Mouse (Mus musculus): ENCODE results near the gene Cd177.
"Not testable (repeated sequence)": the region's sequence is repeated elsewhere in the genome, so short reads cannot be mapped to it uniquely, and the experiment has no call there.

The Cd177 gene

DNA sequence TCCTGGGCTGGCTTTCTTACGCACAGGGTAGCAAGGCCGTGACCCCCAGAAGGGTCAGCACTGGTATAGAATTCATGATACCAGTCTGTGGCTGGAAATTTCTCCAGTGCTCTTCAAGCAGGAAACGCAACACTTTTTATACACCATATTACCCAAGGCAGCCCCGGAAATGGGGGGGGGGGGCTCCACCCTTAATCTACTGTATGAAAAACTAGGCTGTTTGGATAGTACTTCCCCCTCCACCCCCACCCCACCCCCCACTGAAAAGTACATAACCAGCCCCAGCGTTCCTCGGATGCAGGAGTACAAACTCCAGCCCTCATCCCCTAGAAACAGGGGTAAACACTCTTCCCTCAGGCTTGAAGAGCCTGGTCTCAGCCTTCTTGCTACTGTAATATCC, at the start of gene Cd177:
Gene Cd177, minus strand, starts transcription at position 101 of the 400 bp plus-strand sequence.
- no peak for DNase-seq (ENCODE audit: extremely low read depth, low read depth, low spot score)

DNA sequence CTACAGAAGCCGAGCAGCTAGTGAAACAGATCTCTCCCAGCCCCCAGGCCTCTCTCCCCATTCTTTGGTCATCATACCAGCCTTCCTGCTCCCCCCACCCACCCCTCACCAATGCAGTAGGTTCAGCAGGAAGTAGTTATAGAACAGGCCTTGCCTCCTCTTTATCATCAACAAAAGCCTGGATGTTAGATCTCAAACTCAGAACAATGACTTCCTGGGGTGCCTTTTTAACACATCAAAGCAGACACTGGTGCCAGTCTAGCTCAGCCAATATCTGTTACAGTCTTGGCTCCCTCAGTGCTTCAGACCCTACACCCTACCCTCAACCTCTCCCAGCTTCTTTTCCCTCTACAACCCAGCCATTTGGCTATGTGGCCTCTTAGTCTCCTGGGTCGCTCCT, 48.9 kb upstream of the Cd177 start:
- no peak for DNase-seq (ENCODE audit: extremely low read depth, low read depth, low spot score)

DNA sequence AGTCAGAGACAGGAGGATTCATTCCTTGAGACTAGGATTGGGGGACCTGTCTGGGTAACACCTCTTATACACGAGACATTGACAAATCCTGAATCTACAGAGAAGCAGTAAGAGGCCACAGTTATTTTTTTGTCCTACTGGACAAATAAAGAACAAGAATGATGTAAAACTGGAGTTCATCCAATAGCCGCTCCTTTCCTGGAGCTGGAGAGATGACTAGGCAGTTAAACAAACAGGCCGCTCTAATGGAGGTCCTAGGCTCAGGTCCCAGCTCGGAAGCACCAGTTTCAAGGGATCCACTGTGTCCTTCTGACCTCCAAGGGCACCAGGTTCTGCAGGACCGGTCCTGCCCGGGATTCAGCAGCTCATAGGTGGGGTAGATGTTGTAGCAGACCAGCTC, 44.7 kb upstream of the Cd177 start:
- DNase-seq (ENCODE audit: extremely low read depth, low read depth, low spot score), result no peak

DNA sequence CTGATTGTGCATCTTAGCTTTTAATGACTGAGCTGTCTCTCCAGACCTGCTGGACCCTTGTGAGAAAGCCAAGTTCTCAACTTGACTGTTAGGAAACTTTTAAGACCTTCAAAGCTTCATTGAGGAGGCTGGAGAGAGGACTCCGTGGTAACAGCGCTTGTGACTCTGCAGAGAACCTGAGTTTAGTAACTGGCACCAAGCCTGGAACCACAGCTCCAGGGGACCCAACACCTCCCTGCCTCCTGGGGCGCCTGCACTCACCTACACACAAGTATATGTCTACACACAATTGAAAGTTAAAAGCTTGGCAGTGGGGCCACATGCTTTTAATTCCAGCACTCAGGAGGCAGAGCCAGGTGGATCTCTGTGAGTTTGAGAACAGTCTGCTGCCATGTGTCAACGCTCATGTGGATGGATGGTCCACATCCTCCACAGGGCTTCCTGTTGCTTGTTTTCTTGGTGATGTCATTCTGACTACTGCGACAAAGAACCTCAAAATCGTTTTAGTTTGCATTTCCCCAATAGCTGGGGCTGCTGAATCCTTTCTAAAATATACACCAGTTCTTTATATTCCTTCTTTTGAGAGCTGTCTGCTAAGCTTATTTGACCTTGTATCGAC, 42.1 kb upstream of the Cd177 start:
- DNase-seq (ENCODE audit: extremely low read depth, low read depth, low spot score), result no peak

DNA sequence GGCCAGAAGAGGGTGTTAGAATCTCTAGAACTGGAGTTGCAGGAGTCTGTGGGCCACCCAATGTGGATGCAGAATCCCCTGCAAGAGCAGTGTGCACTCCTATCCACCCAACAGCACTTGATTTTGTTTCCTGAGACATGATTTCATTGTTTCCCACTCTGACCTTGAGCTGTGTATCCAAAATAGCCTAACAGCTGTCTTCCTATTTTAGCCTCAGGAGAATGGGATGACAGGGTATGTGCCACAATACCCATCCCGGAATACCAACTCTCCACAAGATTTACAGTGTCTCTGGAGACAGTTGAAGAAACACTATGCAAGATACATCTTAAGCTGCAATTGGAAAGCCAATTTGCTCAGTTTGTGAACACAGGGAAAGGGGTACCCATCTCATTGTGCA, 37.8 kb upstream of the Cd177 start:
- DNase-seq (ENCODE audit: extremely low read depth, low read depth, low spot score), result no peak

DNA sequence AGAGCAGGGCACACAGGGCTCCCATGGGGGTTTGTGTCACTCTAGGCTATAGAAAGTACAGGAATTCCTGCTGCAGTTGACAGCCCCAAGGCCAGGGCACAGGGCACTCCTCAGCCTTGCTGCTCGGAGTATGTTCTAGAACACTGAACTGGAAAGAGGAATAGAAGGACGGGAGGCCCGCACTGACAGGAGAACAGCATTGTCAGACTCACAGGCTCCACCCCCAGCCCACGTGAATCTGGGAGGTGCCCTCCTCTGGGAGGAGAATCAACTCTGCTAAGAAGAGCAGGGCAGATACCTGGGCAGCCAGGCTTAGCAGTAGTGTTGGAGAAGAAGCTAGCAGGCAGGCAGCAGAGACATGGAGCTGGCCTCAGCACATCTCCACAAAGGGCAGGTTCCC, 16.8 kb upstream of the Cd177 start, which contains the start of gene Ceacam10:
Gene Ceacam10, plus strand, starts transcription at position 289 of the 400 bp plus-strand sequence.
- DNase-seq (ENCODE audit: extremely low read depth, low read depth, low spot score), result not testable (repeated sequence)

DNA sequence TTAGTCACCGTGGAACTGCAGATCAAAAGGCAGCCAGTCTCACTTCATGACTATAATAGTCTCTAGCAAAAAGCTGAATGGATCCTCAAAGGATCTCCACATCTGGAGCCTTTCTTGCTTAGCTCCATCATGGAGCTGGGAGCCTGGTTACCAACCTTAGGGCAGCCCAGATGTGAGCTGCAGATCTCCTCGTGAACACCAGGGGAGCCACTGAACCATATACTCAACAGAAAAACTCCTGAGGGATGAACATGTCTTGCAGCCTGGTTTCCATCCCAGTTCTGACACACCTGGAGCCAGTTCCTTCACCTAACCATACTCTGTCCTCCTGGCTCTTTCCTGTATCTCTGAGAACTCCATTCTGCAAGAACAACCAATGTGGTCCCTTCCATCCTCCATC, 16.0 kb upstream of the Cd177 start:
- no peak for DNase-seq (ENCODE audit: extremely low read depth, low read depth, low spot score)

DNA sequence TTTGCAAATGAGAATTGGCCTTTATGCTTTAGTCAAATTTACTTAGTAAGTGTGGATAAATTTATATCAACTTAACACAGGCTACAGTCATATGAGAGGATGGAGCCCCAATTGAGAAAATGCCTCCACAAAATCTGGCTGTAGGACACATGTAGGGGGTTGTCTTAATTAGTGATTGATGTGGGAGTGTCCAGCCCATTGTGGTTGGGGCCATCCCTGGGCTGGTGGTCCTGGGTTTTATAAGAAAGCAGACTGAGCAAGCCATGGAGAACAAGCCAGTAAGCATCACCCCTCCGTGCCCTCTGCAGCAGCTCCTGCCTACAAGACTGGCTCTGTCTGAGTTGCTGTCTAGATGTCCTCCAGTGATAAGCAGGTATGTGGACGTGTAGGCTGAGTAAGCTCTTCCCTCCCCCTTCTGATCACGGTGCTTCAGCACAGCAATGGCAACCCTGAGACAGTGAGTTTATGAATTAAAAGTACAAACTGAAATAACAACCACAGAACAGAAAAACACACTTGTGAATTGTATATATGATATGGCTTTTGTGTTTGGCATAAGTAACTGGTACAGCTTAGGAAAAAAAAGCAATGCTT, 13.9 kb upstream of the Cd177 start:
- no peak for DNase-seq (ENCODE audit: extremely low read depth, low read depth, low spot score)

DNA sequence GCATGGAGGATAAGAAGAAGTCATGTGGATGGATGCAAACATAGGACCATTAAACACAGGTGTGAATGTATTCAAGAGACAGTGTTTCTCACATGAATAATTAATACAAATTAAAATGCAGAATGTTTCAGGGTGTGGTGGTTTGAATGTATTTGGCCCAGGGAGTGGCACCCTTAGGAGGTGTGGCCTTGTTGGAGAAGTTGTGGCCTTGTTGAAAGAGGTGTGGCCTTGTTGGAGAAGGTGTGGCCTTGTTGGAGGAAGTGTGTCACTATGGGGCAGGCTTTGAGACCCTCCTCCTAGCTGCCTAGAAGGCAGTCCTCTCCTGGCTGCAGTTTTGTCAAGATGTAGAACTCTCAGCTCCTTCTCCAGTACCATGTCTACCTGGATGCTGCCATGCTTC, 11.2 kb upstream of the Cd177 start:
- DNase-seq (ENCODE audit: extremely low read depth, low read depth, low spot score), result no peak

DNA sequence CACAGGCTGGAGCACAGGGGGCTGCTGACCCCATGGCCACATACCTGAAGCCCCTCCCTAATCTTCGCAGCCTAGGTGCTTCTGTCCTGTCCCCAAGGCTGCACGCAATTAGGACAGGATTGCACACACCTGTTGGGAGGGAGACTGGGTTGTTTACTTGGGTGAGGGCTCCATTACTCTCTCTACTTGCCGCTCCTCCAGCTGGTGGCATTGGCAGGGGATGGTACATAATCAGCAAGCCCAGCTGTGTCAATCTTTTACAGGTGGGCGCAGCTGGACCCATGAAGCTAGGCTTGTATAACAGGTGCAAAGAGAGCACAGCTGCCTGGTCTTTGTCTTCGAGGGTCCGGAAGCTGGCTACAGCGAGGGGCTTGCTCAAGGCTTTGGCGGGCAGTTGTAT, 2.5 kb upstream of the Cd177 start:
- DNase-seq (ENCODE audit: extremely low read depth, low read depth, low spot score), result no peak

DNA sequence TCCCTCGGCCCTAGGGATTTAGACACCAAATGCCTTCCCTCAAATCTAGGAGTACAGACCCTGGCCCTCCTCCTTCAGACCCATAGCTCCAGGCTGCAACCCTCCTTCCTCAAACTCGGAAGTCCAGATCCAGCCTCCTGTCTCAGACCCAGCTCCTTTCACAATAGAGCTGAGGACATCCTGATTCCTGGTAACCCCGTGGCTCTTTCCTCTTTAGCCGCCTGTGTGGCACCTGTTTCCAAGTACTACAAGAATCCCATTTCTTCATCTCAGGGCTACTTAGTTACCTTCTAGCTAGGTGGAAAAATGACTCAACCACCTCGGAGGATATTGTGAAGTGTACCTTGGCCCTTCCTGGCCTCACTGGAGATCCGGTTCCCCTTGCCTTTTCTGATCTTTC, 1.1 kb upstream of the Cd177 start:
- no peak for DNase-seq (ENCODE audit: extremely low read depth, low read depth, low spot score)

DNA sequence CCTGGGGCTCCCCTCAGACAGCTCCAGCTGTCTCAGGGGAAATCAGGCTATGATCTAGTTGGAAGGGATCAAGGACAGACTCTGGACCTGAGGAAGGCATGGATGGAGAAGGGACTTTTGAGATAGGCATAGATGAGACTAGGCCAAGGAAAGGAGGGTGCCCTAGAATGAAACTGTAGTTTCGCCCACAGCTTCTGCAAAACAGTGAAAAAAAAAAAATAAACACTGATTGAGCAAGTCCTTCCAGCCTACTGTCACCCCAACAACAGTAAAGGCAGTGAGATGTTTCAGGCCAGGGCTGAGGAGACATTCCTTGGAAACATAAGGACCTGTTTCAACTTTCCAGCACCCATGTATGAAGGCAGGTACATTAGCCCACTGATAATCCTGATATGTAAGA, 1.6 kb downstream of the Cd177 start:
- no peak for DNase-seq (ENCODE audit: extremely low read depth, low read depth, low spot score)

DNA sequence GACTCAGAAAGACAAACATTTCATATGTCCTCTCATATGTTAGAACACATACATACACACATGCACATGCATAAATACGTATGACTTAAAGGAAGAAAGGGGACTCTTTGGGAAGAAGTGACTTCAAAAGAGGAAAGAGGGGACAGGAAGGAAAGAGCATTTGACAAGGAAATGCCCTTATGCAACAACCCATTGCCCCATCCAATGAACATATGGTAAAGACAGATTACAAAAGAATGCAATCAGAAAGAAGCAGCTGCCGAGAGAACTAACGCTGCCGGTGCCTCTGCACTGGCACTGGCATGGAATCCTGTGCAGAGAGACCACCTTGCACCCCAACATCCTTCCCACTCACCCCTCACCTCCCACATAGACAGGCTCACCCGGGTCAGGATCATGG, 6.6 kb downstream of the Cd177 start:
- DNase-seq (ENCODE audit: extremely low read depth, low read depth, low spot score), result no peak

DNA sequence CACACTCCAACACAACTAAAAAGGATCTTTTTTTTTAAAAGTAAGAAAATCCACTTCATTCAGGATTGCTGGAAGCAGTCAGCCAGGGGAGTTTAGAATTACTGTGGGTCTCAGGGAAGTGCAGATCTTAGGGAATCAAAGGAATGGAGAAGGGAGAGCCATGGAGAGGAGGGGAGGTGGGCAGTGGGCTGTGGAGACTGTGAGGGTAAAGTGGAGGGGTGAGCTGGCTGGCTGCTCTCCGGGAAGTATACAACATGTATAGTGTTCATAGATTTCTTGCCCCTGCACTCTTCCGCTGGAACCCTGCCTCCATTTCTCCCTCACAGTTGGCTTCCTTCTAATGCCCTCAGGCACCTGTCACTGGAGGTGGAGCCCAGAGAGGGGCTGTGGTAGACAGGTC, 8.5 kb downstream of the Cd177 start:
- DNase-seq (ENCODE audit: extremely low read depth, low read depth, low spot score), result no peak

DNA sequence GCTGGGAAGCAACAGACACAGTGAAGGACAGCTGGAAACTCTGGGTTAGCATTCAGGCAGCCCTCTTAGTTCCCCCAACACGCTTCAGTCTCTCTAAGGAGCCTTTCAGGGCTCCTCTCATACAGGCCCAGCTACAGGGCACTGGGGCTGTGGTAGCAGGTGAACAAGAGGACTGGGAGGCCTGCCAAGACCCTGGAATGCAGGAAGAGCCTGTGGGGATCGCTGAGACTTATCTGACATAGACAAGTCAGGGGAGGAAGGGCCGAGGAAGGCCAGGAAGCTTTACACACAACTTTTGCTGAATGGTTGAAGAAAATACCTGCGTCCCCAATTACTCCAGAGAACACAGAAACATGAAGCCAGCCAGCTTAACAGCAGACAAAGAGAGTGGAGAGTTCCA, 9.4 kb downstream of the Cd177 start:
- DNase-seq (ENCODE audit: extremely low read depth, low read depth, low spot score), result no peak

DNA sequence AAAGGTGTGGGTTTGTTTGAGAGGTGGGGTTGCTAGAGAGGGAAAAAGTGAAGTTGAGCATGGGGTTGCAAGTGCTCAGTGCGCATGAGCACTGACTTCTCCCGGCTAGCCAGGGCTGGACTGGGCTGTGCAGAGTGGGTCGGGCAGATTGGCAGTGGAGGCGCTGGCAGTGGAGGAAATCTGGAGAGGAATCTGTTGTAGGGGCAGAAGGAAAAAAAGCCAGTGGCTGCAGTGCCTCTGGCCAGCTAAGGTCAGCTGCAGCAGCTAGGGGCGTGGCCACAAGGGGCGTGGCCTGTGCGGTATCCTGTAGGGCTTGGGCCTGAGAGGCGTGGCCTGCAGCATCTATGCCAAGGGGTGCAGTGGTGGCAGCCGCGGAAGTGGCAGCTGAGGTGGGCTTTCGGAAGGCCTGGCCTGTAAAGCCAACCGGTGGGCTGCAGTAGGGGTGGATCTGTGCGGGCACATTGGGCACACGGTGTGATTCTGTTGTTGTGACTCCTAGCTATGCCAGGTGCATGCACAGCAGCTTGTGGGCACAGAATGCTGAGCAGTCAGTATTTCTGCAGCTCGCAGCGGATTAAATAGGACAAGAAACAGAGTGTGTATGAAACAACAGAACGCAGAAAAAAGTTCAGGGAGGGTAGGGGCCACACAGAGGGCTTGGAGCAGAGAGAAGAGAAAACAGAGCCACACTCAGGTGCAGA, 24.0 kb downstream of the Cd177 start:
- DNase-seq (ENCODE audit: extremely low read depth, low read depth, low spot score), result no peak

DNA sequence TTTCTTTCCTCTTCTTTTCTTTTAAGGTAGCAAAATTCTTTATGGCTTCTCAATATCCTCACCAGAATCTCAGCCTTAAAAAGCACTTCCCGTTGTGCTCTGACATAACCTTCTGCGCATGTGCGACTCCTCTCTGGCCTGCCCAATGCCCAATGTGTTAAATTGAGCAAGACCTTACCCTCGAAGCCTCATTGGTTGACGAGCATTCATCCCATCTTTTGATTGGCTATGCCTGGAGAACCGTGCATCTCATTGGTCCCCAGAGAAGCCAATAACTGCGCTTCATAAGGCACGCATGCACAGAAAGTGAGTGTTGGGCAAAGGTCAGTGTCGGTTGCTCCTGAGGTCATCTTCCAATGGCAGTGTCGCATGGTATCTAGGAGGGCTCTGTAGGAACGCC, 33.3 kb downstream of the Cd177 start, which contains the start of gene Gm4763:
Gene Gm4763, minus strand, starts transcription at position 101 of the 400 bp plus-strand sequence.
- DNase-seq (ENCODE audit: extremely low read depth, low read depth, low spot score), result not testable (repeated sequence)

DNA sequence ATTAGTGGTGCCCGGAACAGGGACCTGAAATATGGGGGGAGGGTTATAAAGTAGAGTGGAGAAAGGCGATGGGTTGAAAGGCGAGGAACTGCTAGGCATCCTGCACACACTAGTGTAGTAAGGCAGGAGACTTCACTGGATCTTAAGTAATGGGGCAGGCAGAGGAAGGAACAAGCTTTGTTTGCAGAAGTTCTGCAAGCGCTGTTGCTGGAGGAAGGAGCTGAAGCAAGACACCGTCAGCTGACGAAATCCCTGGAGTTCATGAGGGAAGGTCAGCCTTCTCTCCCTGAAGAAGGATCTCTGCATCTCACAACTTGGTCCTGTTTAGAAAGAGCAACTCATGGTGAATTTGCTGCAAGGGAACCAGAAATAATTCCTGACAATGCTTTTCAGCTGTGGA, 45.1 kb downstream of the Cd177 start:
- no peak for DNase-seq (ENCODE audit: extremely low read depth, low read depth, low spot score)

DNA sequence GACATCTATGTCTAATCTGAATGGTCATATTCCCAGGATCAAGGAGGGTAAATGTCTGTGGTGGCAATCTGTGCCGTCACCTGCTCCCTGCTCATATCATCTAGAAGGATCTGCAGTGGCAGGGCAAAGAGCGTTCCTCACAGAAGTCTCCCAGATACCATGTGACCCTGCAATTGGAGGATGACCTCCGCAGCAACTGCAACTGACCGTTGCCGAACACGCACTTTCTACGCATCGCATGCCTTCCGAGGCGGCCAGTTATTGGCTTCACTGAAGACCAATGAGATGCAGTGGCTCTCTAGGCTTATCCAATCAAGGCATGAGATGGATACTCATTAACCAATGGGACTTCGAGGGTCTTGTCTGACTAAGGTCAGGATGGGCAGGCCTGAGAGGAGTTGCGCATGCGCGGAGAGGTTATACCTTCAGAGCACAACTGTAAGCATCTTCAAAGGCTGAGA, 51.2 kb downstream of the Cd177 start, which contains the start of gene BC049730:
Gene BC049730, plus strand, starts transcription at position 411 of the 461 bp plus-strand sequence.
- no peak for DNase-seq (ENCODE audit: extremely low read depth, low read depth, low spot score)

DNA sequence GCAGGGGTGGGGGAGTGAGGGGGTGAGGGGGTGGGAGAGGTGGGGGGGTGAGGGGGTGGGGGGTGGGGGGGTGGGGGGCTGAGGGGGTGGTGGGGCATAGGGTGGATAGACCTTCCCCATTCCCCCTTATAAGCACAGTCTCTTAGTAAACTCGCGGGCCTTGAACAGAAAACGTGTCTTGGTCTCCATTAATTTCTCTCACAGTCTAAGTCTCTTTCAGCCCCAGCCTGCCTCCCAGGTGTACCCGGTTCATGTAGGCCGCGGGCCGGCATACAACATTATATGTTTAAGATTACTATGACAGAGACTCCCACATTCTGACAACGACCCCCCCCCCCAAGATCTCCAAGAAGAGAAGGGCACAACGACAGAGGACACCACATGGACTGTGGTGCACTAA, 57.3 kb downstream of the Cd177 start:
- DNase-seq (ENCODE audit: extremely low read depth, low read depth, low spot score), result not testable (repeated sequence)

DNA sequence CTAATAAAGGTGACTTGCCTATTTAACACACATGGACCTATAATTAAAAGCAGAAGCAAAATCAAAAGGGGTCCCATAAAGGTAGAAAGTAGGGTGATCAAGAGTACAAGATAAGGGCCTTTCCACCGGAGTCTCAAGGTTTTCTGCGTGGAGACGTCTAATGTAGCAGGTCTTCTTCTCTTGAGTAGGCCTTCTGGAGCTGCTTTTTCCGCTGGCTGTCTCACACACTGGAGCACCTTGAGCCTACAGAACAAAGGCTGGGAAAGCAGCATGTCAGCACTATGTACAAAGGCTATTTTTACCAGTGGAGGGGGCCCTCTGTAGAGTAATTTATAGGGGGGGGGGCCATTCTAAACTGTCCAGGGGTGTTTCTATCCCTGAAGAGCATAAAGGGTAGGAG, 62.2 kb downstream of the Cd177 start:
- not testable (repeated sequence) for DNase-seq (ENCODE audit: extremely low read depth, low read depth, low spot score)

All from fat pad, adult 2 months (tissue).